Mouse (Mus musculus): ENCODE measurements at regions not wholly inside any gene's neighbourhood (a gene's known extent, or its start where the extent isn't known, plus 50 kb on each side); places are given as distances from the start of the nearest gene placed in this dataset.

DNA sequence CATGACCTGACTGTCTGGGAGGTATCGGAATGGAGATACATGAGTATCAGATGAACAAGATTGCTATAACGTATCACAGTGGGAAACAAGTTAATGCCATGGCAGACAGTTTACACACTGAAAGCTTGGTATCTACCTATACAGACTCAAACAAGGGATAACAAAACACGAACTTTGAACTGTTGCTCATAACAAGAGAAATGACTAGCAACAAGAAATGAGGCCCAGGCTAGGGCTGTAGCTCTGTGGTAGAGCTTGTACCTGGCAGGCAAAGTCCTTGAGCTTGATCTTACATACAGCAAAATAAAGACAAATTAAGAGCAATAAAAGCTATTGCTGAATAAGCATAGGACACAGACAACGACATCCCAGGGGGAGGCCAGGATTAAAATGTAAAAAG is 172.4 kb upstream of the Pln start:
- no peak for DNase-seq (ENCODE audit: low read depth, low spot score)

DNA sequence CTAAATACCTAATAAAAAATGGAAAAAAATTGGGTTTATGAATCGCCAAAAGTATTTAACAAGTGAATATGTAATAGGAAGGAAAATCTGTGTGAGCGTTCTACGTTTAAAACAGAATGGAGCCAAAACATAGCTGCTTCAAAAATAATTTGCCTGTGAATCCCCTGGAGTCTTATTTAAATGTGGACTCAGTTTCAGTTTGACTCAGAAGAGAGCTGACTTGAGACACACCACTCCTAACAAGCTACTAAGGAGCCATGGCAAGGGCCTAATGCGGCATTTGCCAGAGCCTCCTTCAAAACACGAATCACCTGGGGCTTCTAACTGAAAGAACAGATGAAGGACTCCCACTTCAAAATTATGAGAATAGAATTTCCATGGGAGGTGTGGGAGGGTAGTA is 169.7 kb upstream of the Pln start:
- peak; percentile 40 for DNase-seq (ENCODE audit: low read depth, low spot score)

DNA sequence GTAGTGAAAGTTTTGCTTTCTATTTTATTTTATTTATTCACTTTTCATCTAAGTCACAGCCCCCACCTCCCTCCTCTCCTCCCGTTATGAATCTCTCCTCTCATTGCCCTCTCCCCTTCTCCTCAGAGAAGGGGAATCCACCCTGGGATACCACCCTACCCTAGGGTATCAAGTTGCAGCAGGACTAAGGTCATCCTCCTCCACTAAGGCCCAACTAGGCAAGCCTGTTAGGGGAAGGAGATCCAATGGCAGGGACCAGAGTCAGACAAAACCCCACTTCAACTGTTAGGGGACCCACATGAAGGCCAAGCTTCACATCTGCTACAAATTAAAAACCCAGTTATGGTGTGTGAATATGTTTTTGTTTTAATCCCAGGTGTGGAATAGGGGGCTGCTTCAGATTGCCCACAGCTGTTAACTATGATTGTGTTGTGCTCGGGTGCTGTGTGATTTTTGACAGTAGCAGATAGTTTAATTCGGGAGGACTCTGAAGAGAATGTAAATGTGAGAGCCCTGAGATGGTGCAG is 163.4 kb upstream of the Pln start:
- DNase-seq (ENCODE audit: low read depth, low spot score) = no peak

DNA sequence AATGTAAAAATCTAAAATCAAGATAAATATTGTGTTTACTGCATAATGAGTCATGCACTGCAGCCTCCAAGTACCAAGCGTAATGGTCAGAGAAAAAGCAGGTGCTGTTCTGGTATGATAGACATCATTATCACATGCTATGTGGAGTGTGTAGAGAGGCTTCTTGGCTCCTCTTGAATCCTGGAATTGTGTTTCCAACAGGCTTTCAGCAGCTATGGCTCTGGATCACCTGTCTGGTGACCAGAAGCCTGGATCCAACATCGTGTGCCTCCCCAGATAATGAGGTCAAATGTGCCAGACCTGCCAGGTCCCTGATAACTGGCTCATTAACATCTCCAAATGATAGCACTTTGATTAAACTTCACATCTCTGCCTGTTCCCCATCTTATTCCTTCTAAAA is 161.5 kb upstream of the Pln start:
- no peak for DNase-seq (ENCODE audit: low read depth, low spot score)

DNA sequence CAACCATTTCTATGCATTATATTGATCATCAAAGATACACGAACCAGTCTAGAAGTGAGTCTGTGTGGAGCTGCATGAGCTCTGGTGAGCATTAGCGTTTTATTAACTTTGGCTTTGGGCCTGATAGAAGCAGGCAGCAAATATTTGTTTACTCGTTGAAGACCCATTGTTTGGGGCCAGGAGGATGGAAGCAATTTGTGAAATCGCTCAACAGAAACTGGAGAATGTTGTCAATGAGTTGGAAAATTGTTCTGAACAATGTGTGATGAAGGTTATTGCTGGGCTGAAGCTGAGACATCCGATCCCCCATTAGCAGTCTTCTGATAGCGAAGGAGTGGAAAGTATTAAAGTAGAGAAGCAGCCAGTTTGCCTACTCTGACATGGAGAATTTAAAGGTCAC is 158.9 kb upstream of the Pln start:
- no peak for DNase-seq (ENCODE audit: low read depth, low spot score)

DNA sequence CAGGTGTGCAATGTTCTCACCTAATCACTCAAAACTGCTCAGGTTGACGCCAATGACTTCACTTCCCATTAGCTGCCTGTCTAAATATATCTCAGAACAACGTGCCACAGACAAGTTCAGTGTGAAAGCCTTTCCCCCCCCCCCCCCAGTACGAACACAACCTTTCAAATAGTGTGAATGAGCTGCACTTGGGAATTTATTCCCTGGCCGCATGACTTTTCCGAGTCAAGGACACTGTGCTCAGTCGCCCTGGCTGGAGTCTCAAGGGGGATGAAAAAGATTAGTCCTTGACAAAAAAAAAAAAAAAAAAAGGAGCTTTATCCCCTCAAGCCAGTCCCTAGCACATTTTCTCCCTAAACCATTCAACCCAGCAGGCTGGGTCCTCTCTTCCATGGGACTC is 158.4 kb upstream of the Pln start:
- DNase-seq (ENCODE audit: low read depth, low spot score) = no peak

DNA sequence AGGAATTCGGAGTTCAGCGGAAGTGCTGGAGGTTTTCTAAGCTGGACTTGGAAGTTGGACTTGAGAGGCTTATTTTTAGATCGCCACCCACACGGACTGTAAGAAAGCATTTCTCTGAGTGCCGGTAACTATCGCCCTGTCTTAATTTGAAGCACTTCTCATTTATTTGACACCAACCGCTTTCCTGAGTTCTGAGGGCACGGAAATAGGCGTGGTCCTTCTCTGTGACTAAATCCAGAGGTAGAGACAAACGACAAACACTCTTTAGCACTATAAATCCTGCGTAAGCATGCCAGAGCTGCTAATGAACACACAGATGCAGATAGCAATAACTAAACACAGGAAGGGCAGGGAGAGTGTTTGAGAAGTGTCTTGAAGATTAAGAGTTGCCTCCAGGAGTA is 156.7 kb upstream of the Pln start:
- no peak for DNase-seq (ENCODE audit: low read depth, low spot score)

DNA sequence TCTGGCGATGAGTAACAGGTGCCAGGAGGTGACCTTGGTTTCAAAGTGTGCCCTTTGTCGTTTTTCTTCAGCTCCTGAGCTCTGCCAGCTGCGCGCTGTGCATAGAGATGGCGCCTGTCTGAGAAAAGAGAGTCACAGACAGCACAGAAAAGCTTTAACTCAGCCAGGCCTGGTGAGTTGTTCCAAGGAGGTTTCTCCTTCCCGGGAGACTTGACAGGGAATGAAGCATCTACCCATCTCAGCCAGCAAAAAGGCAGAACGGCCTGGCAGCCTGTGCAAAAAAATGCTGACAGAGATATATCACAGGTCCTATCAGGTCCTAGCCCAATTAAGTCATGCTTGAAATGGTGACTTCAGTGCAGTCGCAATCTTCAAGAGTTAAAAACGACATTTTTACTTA is 156.1 kb upstream of the Pln start:
- DNase-seq (ENCODE audit: low read depth, low spot score) = no peak

DNA sequence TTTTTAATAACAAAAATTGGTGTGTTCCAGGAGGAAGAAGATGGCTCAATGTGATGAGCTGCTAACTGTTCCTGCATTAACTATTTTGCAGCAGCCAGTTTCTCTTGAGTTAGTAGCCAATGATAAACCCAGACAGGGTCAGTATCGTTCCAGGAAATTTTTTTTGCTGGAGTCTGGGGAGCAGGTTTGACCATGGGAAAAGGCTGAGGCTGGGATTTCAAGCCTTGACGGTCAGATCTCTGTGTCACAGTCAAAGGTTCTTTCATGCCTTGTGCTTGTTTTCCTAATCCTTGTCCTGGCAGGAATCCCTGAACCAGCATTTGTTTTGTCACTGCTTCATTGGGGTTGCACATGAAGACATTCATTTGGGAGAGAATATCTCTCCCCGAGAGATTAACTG is 129.0 kb upstream of the Pln start:
- DNase-seq (ENCODE audit: low read depth, low spot score) = no peak

DNA sequence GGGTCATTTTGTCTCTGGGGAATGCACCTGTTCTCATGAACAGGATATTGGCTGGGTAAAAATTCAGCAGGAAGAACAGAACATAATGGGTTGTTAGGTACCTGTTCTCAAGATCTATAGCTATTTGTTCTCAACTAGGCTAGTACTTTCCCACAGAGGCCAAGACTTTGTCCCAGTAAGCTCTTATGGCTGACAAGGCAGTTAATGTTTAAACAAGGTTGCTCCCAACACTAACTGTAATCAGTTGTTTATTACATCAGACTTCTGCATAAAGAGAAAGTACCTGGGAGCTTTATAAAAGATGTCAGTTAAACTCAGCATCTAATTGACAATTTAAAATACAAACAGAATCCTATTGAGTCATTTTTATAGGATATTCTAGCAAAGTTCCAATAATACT is 127.6 kb upstream of the Pln start:
- DNase-seq (ENCODE audit: low read depth, low spot score) = no peak

Measured in A20 (cell line).